Mouse (Mus musculus): ENCODE measurements around the gene Cacna1d. TPM values are rescaled to one million over a fixed set of nuclear protein-coding genes. Genes with fewer than 3 reads are reported as not detected.

Gene Cacna1d
- total RNA-seq, 2 experiments from 2014 or later: 52.3 to 56.0 TPM

DNA sequence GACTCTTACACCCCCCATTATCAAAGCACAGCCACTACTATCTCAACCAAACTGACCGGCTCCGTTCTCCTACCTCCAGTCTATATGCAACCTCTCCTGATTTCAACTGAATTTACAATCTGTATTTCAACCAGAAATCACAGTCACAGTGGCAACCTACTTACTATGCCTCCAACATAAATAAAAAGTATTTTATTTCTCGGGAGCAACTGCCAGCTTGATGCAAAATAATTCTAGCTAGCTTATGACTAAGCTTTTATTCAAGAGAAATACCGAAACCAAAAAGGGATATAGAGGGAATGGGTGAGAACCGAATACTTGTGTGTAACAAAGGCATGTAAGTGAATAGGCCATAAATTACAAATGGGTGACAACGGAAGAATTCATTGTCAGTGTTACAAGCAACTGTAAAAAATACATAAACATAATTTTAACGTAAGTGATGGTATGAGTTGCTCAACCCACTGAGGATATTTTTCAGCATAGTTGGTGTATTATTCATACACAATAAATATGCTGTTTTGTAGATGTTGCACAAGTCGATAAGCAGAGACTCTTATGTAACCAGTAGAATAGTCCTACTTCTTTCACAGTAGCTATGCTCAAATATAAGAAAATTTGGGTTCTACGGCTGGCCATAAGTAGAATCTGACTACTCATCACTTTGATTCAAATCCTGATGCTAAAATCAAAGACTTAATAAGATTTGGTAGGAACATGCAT is 172.4 kb downstream of the Cacna1d start:
- Histone ChIP-seq H3K27ac (peak overlapping the region; percentile 78), H3K4me3 (no peak overlapping the region)
- intact Hi-C loops (cut with DNase I): loop anchor here (1.0 to 2.0 kb wide), 3 partner anchors 20 to 194 kb away; no protein-coding TSS in a partner anchor
- TF ChIP-seq CTCF (IDR thresholded peaks at IDR 0.05): no peak
- DNase-seq (ENCODE audit: extremely low spot score in 1 of 2, low spot score in 2 of 2): no peak

DNA sequence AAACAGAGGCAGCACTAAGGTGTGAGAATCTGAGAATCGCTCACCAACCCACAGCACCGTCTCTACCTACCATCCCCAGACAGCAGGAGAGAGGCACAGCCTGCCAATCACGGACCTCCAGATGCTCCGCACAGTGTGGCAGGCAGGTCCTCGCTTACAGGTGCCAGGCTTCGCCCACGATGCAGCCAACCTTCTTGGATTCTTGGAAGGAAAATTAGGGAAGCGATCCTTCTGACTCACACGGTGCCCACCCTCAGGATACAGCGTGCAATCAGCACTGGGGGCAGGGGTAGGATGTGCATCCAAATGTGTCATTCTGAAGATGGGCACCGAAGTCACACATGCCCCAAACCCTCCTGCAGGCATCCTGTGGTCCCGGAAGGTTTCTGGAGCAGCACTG is 173.0 kb downstream of the Cacna1d start:
- peak; percentile 67 to 73 for DNase-seq (ENCODE audit: extremely low spot score in 1 of 2, low spot score in 2 of 2)
- Histone ChIP-seq H3K4me3 (no peak overlapping the region), H3K27ac (peak overlapping the region; percentile 78; the same call in 1 of the 2 replicates)
- intact Hi-C loops (cut with DNase I): loop anchor here (1.0 to 2.0 kb wide), 3 partner anchors 19 to 193 kb away; no protein-coding TSS in a partner anchor
- TF ChIP-seq CTCF (IDR thresholded peaks at IDR 0.05): no peak

DNA sequence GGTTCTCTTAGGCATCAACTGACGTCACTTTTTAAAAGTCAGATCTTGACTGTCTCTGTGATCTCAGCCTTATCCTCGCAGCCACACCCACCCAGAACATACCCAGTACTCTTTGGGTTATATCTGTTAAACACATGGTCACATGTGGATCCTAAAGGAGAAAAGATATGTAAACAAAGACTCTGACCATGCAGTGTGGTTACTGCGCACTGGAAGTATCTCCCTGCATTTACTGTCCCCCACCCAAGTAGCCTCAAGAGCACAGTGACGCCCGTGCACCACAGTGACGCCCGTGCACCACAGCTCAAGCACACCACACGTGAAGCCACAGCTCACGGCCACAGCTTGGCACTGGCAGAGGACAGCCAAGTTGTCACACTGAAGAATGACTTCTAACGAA is 173.6 kb downstream of the Cacna1d start:
- no peak for TF ChIP-seq CTCF (IDR thresholded peaks at IDR 0.05)
- Histone ChIP-seq H3K4me3 (no peak overlapping the region), H3K27ac (no peak overlapping the region)
- intact Hi-C loops (cut with DNase I): loop anchor here (1.0 to 2.0 kb wide), 3 partner anchors 19 to 192 kb away; no protein-coding TSS in a partner anchor
- no peak for DNase-seq (ENCODE audit: extremely low spot score in 1 of 2, low spot score in 2 of 2)

DNA sequence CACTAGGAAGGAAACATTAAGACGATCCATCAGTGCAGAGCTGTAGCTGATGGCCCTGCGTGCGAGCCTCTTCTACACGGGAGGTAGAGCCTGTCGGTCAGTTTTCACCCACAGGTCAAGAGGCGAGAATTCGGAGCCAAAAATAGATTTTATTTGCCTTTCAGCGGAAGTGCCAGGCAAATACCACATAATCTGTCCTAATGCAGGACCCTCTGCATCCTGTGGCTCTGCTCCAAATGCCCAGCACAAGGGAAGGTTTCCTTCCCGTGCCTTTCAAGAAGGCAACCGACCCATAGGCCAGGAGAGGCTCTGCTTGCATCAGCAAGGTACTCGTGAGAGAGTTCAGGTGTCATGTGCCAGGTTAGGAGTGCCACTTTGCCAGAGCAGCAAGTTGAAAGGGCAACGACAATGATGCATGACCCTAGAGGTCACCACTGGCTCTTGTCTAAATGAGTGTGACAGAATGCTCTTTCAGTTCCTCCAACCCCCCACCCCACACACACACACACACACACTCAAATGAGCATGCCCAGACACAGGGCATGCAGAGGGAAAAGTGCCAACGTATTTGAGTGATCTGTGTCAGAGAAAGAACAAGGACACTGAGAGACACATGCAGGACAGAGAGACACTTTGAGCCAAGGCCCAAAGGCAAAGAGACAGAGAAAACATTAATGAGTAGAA is 179.9 kb downstream of the Cacna1d start:
- Histone ChIP-seq H3K4me3 (no peak overlapping the region), H3K27ac (no peak overlapping the region)
- DNase-seq (ENCODE audit: extremely low spot score in 1 of 2, low spot score in 2 of 2): no peak
- no peak for TF ChIP-seq CTCF (IDR thresholded peaks at IDR 0.05)
- intact Hi-C loops (cut with DNase I): no loop called here

DNA sequence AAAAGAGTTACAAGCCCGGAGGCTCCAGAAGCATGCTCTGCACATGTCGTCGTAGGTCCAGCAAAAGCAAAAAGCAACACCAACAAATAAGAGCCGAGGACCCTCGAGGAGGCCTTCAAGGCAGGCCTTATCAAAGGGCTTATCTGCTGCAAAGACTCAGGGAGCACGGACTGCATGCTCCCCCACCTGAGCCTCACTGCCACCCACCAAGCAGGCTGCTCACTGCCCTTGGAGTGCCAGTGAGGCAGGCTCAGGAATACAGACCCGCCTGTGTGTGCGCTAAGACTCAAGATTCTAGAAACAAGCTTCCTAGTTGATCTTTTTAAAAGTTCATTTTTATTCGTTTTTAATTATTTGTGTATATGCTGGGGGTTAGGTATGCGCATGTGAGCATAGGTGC is 181.0 kb downstream of the Cacna1d start:
- no peak for TF ChIP-seq CTCF (IDR thresholded peaks at IDR 0.05)
- intact Hi-C loops (cut with DNase I): no loop called here
- no peak for DNase-seq (ENCODE audit: extremely low spot score in 1 of 2, low spot score in 2 of 2)

DNA sequence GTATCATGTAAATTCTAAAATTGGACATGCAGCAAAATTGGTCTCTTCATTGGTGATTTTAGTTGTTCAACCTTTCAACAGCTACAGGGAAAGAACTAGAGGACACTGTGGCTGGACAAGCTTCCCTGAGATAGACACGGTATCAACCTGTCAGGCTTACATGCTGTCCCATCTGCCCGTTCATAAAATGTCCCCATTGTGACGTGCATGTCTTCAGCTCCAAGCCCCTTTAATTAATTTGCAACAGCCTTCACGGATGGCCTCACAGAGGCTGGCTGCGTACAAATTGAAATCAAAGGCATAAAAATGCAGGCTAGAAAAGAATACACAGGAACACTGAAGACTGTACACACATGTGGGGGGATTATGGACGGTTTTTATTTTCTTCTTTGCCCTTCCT is 185.0 kb downstream of the Cacna1d start:
- no peak for TF ChIP-seq CTCF (IDR thresholded peaks at IDR 0.05)
- Histone ChIP-seq H3K27ac (no peak overlapping the region), H3K4me3 (no peak overlapping the region)
- DNase-seq (ENCODE audit: extremely low spot score in 1 of 2, low spot score in 2 of 2): no peak
- intact Hi-C loops (cut with DNase I): no loop called here

More for the DNA sequence above, 181.0 kb downstream of the Cacna1d start:
- H3K27ac ChIP-seq: no peak overlapping the region
- H3K4me3 ChIP-seq: no peak overlapping the region

DNA sequence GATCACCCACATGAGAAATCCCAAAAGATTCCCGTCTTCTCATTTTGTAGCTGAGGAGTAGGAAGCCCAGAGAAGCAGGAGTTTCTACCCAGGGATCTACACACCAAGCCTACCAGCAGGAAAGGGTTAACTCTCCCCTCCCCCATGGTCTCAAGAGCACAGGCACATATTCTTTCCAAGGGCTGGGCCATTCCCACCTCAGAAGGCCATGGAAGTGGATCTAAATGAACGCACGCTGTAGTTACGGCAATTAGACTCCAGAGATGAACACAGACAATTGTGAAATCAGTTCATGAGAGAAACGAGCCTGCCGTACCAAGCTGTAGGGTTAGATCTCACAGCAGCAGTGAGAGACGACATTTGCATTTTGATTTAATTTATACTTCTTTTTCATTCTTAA is 191.3 kb downstream of the Cacna1d start:
- no peak for DNase-seq (ENCODE audit: extremely low spot score in 1 of 2, low spot score in 2 of 2)
- TF ChIP-seq CTCF (IDR thresholded peaks at IDR 0.05): no peak
- intact Hi-C loops (cut with DNase I): loop anchor here (2.0 to 5.0 kb wide), 2 partner anchors 19 to 173 kb away; no protein-coding TSS in a partner anchor
- Histone ChIP-seq H3K27ac (no peak overlapping the region; the same call in 1 of the 2 replicates), H3K4me3 (no peak overlapping the region)

DNA sequence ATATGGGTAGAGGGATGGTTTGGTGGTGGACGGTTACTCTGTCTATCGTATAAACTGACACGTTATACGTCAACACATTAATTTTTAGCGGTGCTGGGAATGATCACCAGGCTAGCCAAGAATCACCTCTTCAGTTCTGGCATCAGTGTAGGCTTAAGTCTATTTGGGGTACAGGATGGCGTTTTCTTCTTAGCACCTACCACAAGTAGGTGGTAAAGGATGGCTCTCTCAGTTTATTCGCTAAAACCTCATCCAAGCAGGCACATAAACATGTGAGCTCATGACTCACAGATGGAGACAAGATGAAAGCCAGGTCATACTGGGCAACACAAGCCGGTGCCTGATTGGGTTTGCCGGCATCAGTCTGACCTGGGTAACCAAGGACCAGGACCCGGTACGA is 193.8 kb downstream of the Cacna1d start:
- Histone ChIP-seq H3K27ac (peak overlapping the region; percentile 78), H3K4me3 (no peak overlapping the region)
- no peak for TF ChIP-seq CTCF (IDR thresholded peaks at IDR 0.05)
- intact Hi-C loops (cut with DNase I): loop anchor here (5.0 kb wide), 1 partner anchor 170 kb away; no protein-coding TSS in a partner anchor
- no peak for DNase-seq (ENCODE audit: extremely low spot score in 1 of 2, low spot score in 2 of 2)

DNA sequence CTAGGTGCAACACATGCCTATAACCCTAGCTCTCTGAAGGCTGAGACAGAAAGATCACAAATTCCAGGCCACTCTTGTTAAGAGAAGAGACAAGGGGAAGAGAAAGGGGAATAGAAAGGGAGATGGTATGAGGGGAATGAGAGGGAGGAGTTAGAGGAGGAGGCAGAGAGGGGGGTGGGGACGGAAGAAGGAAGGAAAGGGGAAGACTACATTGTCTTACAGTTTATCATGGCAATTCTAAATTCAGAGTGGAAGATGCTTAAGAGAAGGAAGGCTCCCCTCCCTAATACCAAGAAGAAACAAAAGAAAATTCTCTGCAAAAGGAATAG is 199.2 kb downstream of the Cacna1d start:
- no peak overlapping the region for H3K27ac ChIP-seq
- H3K4me3 ChIP-seq: no peak overlapping the region
- TF ChIP-seq CTCF (IDR thresholded peaks at IDR 0.05): no peak
- no peak for DNase-seq (ENCODE audit: extremely low spot score in 1 of 2, low spot score in 2 of 2)
- intact Hi-C loops (cut with DNase I): no loop called here

DNA sequence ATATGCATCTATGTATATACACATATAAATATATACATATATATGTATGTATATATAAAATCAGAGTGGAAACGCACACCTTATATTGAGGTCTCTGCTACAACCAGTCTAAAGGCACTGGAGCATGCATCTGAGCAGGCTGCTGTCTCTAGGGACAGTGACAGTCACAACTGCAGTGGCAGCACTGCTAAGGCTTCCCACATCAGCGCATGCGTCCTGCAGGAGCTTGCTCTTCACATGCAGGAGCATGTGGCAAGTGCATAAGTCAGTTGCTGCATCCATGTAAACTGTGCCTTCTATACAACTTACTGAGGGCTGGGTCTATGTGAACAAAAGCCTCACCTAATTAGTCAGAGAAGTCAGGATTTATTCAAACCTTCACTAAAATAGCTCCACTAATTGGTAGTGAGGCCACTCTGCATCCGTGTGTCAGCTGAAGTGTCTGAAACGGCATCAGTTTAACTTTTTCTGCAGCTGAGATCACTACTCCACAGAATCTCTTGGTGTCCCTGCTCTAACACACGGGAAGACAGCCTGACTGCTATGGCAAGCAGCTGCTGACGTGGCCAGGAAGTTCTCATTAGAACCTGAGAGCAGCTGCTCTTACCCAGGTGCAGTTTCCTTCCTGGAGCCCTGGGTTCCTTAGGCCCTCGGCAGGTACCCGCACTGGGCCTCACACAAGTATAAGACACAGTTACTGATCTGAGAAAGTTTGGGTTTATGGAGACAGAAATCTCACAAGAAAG is 199.7 kb downstream of the Cacna1d start:
- intact Hi-C loops (cut with DNase I): no loop called here
- Histone ChIP-seq H3K27ac (no peak overlapping the region), H3K4me3 (no peak overlapping the region)
- TF ChIP-seq CTCF (IDR thresholded peaks at IDR 0.05): no peak
- no peak for DNase-seq (ENCODE audit: extremely low spot score in 1 of 2, low spot score in 2 of 2)

DNA sequence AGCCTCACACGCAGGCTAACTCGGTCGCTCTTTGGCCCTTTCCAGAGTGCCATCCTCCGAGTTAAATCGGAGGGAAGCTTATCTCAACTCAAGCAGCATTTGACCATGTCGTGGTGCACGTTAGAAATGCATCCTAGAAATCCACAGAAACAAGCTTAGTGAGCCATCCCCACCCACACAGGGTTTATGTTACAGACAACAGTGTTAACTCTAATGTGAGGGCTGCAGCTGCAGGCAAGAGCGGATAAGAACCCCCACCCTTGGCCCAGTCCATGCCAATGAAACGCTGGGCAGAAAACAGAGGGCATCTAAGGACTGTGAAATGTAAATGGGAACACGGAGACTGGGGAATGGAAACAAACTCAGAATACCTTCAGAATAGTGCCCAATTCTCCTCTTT is 206.8 kb downstream of the Cacna1d start:
- intact Hi-C loops (cut with DNase I): loop anchor here (5.0 kb wide), 1 partner anchor 157 kb away; no protein-coding TSS in a partner anchor
- TF ChIP-seq CTCF (IDR thresholded peaks at IDR 0.05): no peak
- Histone ChIP-seq H3K4me3 (peak overlapping the region; percentile 18; the same call in 1 of the 2 replicates), H3K27ac (peak overlapping the region; percentile 60)
- DNase-seq (ENCODE audit: extremely low spot score in 1 of 2, low spot score in 2 of 2): no peak

DNA sequence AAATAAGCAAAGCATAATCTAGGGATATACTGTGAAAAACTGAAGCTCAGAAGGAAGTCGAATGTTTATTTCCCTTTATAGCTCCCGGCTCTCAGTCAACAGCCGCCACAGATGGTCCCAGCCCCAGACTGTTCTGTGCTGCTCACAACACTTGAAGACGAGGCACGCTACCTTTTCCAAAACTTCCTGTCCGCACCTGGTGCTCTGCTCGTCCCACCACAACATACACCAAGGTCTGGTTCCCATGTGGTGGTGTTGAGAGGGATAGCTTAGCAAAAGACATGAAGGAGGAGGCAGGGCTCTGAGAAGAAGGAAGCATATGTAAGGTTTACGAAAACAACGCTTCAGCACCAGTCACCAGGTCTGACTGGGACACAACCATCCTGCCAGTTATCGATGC is 207.2 kb downstream of the Cacna1d start:
- H3K27ac ChIP-seq: peak overlapping the region; percentile 60
- intact Hi-C loops (cut with DNase I): loop anchor here (5.0 kb wide), 1 partner anchor 157 kb away; no protein-coding TSS in a partner anchor
- no peak for TF ChIP-seq CTCF (IDR thresholded peaks at IDR 0.05)
- no peak for DNase-seq (ENCODE audit: extremely low spot score in 1 of 2, low spot score in 2 of 2)
- peak overlapping the region; percentile 18; the same call in 1 of the 2 replicates for H3K4me3 ChIP-seq
